Mouse (Mus musculus) adrenal gland, adult 8-10 months (tissue): ENCODE data around the gene Ksr1. TPM values are rescaled to one million over a fixed set of nuclear protein-coding genes. Genes with fewer than 3 reads are reported as not detected.

Experiments used
- DNase-seq: peaks from one replicate; pipeline ENCODE4 v3.0.0; 2022
- total RNA-seq, 4 experiments: library from RNA; stranded (reverse); gene quantifications; 2 replicates each; pipeline ENCODE4 v1.2.4; 2022

The Ksr1 gene
- total RNA-seq, 4 experiments from 2014 or later, result 10.2 to 19.2 (median 14.3) TPM

- DNase-seq, result no peak
Measured at GRCm38 (mm10) chr11:79092802-79093201, 53.4 kb downstream of the Ksr1 start.

- DNase-seq, result no peak
Measured at GRCm38 (mm10) chr11:79092245-79092644, 54.0 kb downstream of the Ksr1 start.

- DNase-seq, result no peak
Measured at GRCm38 (mm10) chr11:79089756-79090155, 56.5 kb downstream of the Ksr1 start.

- no peak for DNase-seq
Measured at GRCm38 (mm10) chr11:79089027-79089426, 57.2 kb downstream of the Ksr1 start.

GRCm38 (mm10) chr11:79088325-79088724 lies 57.9 kb downstream of the Ksr1 start:
- no peak for DNase-seq

GRCm38 (mm10) chr11:79087731-79088311 lies 58.4 kb downstream of the Ksr1 start:
- DNase-seq, result no peak

GRCm38 (mm10) chr11:79086787-79087186 lies 59.4 kb downstream of the Ksr1 start:
- DNase-seq, result no peak

GRCm38 (mm10) chr11:79085059-79085458 lies 61.1 kb downstream of the Ksr1 start:
- DNase-seq, result no peak

GRCm38 (mm10) chr11:79083018-79083441 lies 63.2 kb downstream of the Ksr1 start:
- DNase-seq, result no peak

- DNase-seq, result peak; percentile 45
Measured at GRCm38 (mm10) chr11:79080965-79081891, 65.0 kb downstream of the Ksr1 start.

GRCm38 (mm10) chr11:79080081-79080480 lies 66.1 kb downstream of the Ksr1 start:
- no peak for DNase-seq

- DNase-seq, result no peak
Measured at GRCm38 (mm10) chr11:79076484-79076883, 69.7 kb downstream of the Ksr1 start.

- DNase-seq, result no peak
Measured at GRCm38 (mm10) chr11:79075044-79075443, 71.2 kb downstream of the Ksr1 start.

- no peak for DNase-seq
Measured at GRCm38 (mm10) chr11:79074611-79075010, 71.6 kb downstream of the Ksr1 start.

GRCm38 (mm10) chr11:79073583-79073982 lies 72.6 kb downstream of the Ksr1 start:
- DNase-seq, result no peak

- DNase-seq, result no peak
Measured at GRCm38 (mm10) chr11:79072108-79072507, 74.1 kb downstream of the Ksr1 start.

GRCm38 (mm10) chr11:79071082-79071972 lies 74.9 kb downstream of the Ksr1 start:
- DNase-seq, result peak; percentile 88

- DNase-seq, result no peak
Measured at GRCm38 (mm10) chr11:79069453-79070153, 76.6 kb downstream of the Ksr1 start.

GRCm38 (mm10) chr11:79067172-79067571 lies 79.0 kb downstream of the Ksr1 start:
- DNase-seq, result no peak

- DNase-seq, result no peak
Measured at GRCm38 (mm10) chr11:79066191-79066530, 80.0 kb downstream of the Ksr1 start.

GRCm38 (mm10) chr11:79065463-79066190 lies 80.6 kb downstream of the Ksr1 start:
- no peak for DNase-seq

- DNase-seq, result no peak
Measured at GRCm38 (mm10) chr11:79064311-79064710, 81.9 kb downstream of the Ksr1 start.
